Mouse (Mus musculus) ES-E14 (cell line): ENCODE data around the gene Wiz.

Experiments
- MAFK ChIP-seq: IDR thresholded peaks from 2 replicates; pipeline ENCODE4 v1.6.1; 2014; ENCODE audit warnings: mild to moderate bottlenecking, low read depth, low read length, inconsistent platforms; ENCODE audit not compliant: insufficient read depth
- ZC3H11A ChIP-seq: IDR thresholded peaks from 2 replicates; pipeline ENCODE4 v1.6.1; 2012; ENCODE audit warnings: low read depth, mild to moderate bottlenecking, inconsistent platforms, low read length, borderline replicate concordance
- ZNF384 ChIP-seq: IDR thresholded peaks from 2 replicates; pipeline ENCODE4 v1.6.1; 2012; ENCODE audit warnings: low read depth, low read length, inconsistent platforms

DNA sequence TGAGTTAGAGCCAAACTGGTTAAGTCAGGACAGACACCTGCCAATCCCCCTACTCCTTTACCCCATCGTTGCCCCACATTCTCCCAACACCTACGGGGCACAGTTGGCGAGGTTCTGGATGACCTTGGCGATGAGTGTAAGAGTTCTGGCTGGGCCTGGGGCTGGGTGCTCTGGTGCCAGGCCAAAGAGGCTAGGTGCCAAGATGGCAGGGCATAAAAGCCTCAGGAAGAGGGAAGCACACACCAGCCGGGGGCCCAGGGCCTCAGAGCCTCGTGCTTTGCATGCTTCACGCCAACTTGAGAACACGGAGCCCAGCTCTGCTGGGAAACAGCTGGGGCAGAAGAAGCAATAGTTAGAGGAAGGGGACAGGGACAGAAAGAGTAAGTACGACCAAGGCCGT, 4.7 kb upstream of the Wiz start:
- TF ChIP-seq ZC3H11A (no peak), ZNF384 (no peak), MAFK (no peak)
